Mouse (Mus musculus) MEL (cell line): ENCODE results near the gene Ildr1. TPM values are rescaled to one million over a fixed set of nuclear protein-coding genes. Genes with fewer than 3 reads are reported as not detected.

Experiments used
- DNase-seq: peaks from one replicate; pipeline ENCODE4 v3.0.0; 2011; ENCODE audit warnings: low read depth, low spot score
- H3K27ac ChIP-seq: 2 replicates; pipeline ENCODE4 v1.5.1; 2012; ENCODE audit warnings: low read depth, mild to moderate bottlenecking, control low read depth, low read length, moderate library complexity; ENCODE audit not compliant: control insufficient read depth
- H3K27me3 ChIP-seq, 2 experiments: fragments of 150-350 bp in 1 of 2; sonication (generic) in 1 of 2; 2 replicates each; pipeline ENCODE4 v1.6.1; 2012; ENCODE audit warnings: low read length in 2 of 2, mild to moderate bottlenecking in 2 of 2, improper control_type of control experiment in 1 of 2, moderate library complexity in 1 of 2; ENCODE audit not compliant: insufficient read depth in 2 of 2, control insufficient read depth in 1 of 2
- H3K36me3 ChIP-seq, 2 experiments: 2 replicates each; pipeline ENCODE4 v1.6.1; 2012 to 2014; ENCODE audit warnings: low read length in 2 of 2, improper control_type of control experiment in 1 of 2, inconsistent platforms in 1 of 2, mild to moderate bottlenecking in 1 of 2; ENCODE audit not compliant: insufficient read depth in 2 of 2, control insufficient read depth in 1 of 2
- H3K4me1 ChIP-seq, 2 experiments: fragments of 150-350 bp in 1 of 2; sonication (generic) in 1 of 2; 2 replicates each; pipeline ENCODE4 v1.6.1; 2012; ENCODE audit warnings: low read length in 2 of 2, improper control_type of control experiment in 1 of 2, mild to moderate bottlenecking in 1 of 2; ENCODE audit not compliant: insufficient read depth in 2 of 2, control insufficient read depth in 1 of 2
- H3K4me3 ChIP-seq, 2 experiments: fragments of 150-350 bp in 1 of 2; sonication (generic) in 1 of 2; 2 replicates each; pipeline ENCODE4 v1.5.1; 2012; ENCODE audit warnings: low read depth in 2 of 2, low read length in 2 of 2, mild to moderate bottlenecking in 2 of 2, moderate library complexity in 2 of 2, control low read depth in 1 of 2, improper control_type of control experiment in 1 of 2; ENCODE audit not compliant: control insufficient read depth in 1 of 2, insufficient read depth in 1 of 2
- H3K79me2 ChIP-seq: 2 replicates; pipeline ENCODE4 v1.6.1; 2012; ENCODE audit warnings: mild to moderate bottlenecking, low read length, moderate library complexity; ENCODE audit not compliant: control insufficient read depth, poor library complexity, insufficient read depth
- H3K9ac ChIP-seq: 2 replicates; pipeline ENCODE4 v1.6.1; 2012; ENCODE audit warnings: low read depth, mild to moderate bottlenecking, control low read depth, low read length, moderate library complexity; ENCODE audit not compliant: control insufficient read depth, poor library complexity, severe bottlenecking
- H3K9me3 ChIP-seq: fragments of 150-350 bp; sonication (generic); replicated peaks from 2 replicates; pipeline ENCODE4 v1.6.1; 2012; ENCODE audit warnings: mild to moderate bottlenecking, low read length, improper control_type of control experiment, moderate library complexity; ENCODE audit not compliant: insufficient read depth
- BHLHE40 ChIP-seq: IDR thresholded peaks from 2 replicates; pipeline ENCODE4 v1.6.1; 2012; ENCODE audit warnings: low read depth, mild to moderate bottlenecking, inconsistent platforms, low read length, improper control_type of control experiment, borderline replicate concordance
- CHD1 ChIP-seq: IDR thresholded peaks from 2 replicates; pipeline ENCODE4 v1.6.1; 2012; ENCODE audit warnings: low read depth, mild to moderate bottlenecking, inconsistent platforms, low read length, improper control_type of control experiment
- GATA1 ChIP-seq: IDR thresholded peaks from 2 replicates; pipeline ENCODE4 v1.6.1; 2011; ENCODE audit warnings: low read depth, low read length, improper control_type of control experiment
- KAT2A ChIP-seq: conservative IDR thresholded peaks from 2 replicates; pipeline ENCODE4 v1.6.1; 2012; ENCODE audit warnings: low read depth, low read length, improper control_type of control experiment, inconsistent platforms
- MAFK ChIP-seq: IDR thresholded peaks from 2 replicates; pipeline ENCODE4 v1.6.1; 2011; ENCODE audit warnings: low read depth, mild to moderate bottlenecking, low read length, improper control_type of control experiment, borderline replicate concordance
- MEF2A ChIP-seq: IDR thresholded peaks from 2 replicates; pipeline ENCODE4 v1.6.1; 2014; ENCODE audit warnings: low read depth, mild to moderate bottlenecking, inconsistent platforms, low read length, improper control_type of control experiment; ENCODE audit not compliant: poor library complexity, insufficient replicate concordance, severe bottlenecking; ENCODE audit errors: extremely low read depth
- MYC ChIP-seq: IDR thresholded peaks from 2 replicates; pipeline ENCODE4 v1.6.1; 2011; ENCODE audit warnings: low read depth, mild to moderate bottlenecking, low read length, improper control_type of control experiment, moderate library complexity
- NELFE ChIP-seq: IDR thresholded peaks from 2 replicates; pipeline ENCODE4 v1.6.1; 2011; ENCODE audit warnings: low read depth, low read length, improper control_type of control experiment
- POLR2AphosphoS2 ChIP-seq: IDR thresholded peaks from 2 replicates; pipeline ENCODE4 v1.6.1; 2011; ENCODE audit warnings: low read length, improper control_type of control experiment
- SIN3A ChIP-seq: IDR thresholded peaks from 2 replicates; pipeline ENCODE4 v1.6.1; 2012; ENCODE audit warnings: low read length, improper control_type of control experiment, inconsistent platforms
- TAL1 ChIP-seq: IDR thresholded peaks from 2 replicates; pipeline ENCODE4 v1.6.1; 2012; ENCODE audit warnings: mild to moderate bottlenecking, inconsistent platforms, low read length, moderate library complexity, mixed read lengths
- TBP ChIP-seq: IDR thresholded peaks from 2 replicates; pipeline ENCODE4 v1.8.0; 2011; ENCODE audit warnings: low read depth, low read length, improper control_type of control experiment
- USF1 ChIP-seq: IDR thresholded peaks from 2 replicates; pipeline ENCODE4 v1.6.1; 2014; ENCODE audit warnings: low read depth, mild to moderate bottlenecking, inconsistent platforms, low read length, improper control_type of control experiment, moderate library complexity
- USF2 ChIP-seq, 2 experiments: IDR thresholded peaks; 2 replicates each; pipeline ENCODE4 v1.6.1; 2011 to 2012; ENCODE audit warnings: improper control_type of control experiment in 2 of 2, low read length in 2 of 2, borderline replicate concordance in 1 of 2, inconsistent platforms in 1 of 2, low read depth in 1 of 2, mild to moderate bottlenecking in 1 of 2; ENCODE audit not compliant: insufficient read depth in 1 of 2
- ZC3H11A ChIP-seq: IDR thresholded peaks from 2 replicates; pipeline ENCODE4 v1.6.1; 2012; ENCODE audit warnings: low read depth, mild to moderate bottlenecking, inconsistent platforms, low read length, improper control_type of control experiment
- ZNF384 ChIP-seq: IDR thresholded peaks from 2 replicates; pipeline ENCODE4 v1.6.1; 2012; ENCODE audit warnings: low read depth, mild to moderate bottlenecking, inconsistent platforms, low read length, improper control_type of control experiment
- polyA plus RNA-seq, 2 experiments: library from polyadenylated mRNA; stranded (reverse) in 1 of 2; unstranded in 1 of 2; fragments of >175 nt in 1 of 2; fragments of >200 nt in 1 of 2; gene quantifications; 2 replicates each; pipeline versions ENCODE4 v1.2.1 to v1.2.4; 2012; ENCODE audit warnings: low replicate concordance in 2 of 2, low read depth in 1 of 2; ENCODE audit not compliant: insufficient read length in 2 of 2, insufficient read depth in 1 of 2, missing spikeins in 1 of 2
- total RNA-seq: library from RNA; depleted of rRNA; stranded (reverse); fragments of 300-350 nt; gene quantifications from 2 replicates; pipeline ENCODE4 v1.2.3, GENCODE M21; 2012

The Ildr1 gene
- total and polyA plus RNA-seq, 3 experiments = not detected

- no peak overlapping the region for H3K4me3 ChIP-seq
- H3K4me1 ChIP-seq = no peaks in the 10 kb centered on the region
- H3K9me3 ChIP-seq = no peaks in the 10 kb centered on the region
- TF ChIP-seq BHLHE40 (no peak), POLR2AphosphoS2 (no peak), CHD1 (no peak), KAT2A (no peak), MYC (no peak)
- no peak overlapping the region for H3K9ac ChIP-seq
- no peaks in the 10 kb centered on the region for H3K79me2 ChIP-seq
- no peaks in the 10 kb centered on the region; a peak in 1 of 4 replicates for H3K27me3 ChIP-seq
- no peak for DNase-seq
- H3K27ac ChIP-seq = no peak overlapping the region
- H3K36me3 ChIP-seq = no peaks in the 10 kb centered on the region; a peak in 1 of 4 replicates
Measured at GRCm38 (mm10) chr16:36722739-36723138, 29.0 kb downstream of the Ildr1 start.

- no peak for DNase-seq
- no peak overlapping the region for H3K9ac ChIP-seq
- no peaks in the 10 kb centered on the region for H3K9me3 ChIP-seq
- H3K79me2 ChIP-seq = no peaks in the 10 kb centered on the region
- TF ChIP-seq GATA1 (no peak), SIN3A (no peak), USF1 (no peak), ZC3H11A (no peak), POLR2AphosphoS2 (no peak), USF2 (IDR thresholded peaks at IDR 0.05; ENCODE audit: borderline replicate concordance in 1 of 2, insufficient read depth in 1 of 2, low read depth in 1 of 2, low read length in 2 of 2) (no peak), MAFK (no peak), ZNF384 (no peak), TAL1 (no peak), TBP (no peak), MEF2A (no peak), NELFE (no peak)
- H3K27ac ChIP-seq = no peak overlapping the region
- H3K4me1 ChIP-seq = no peaks in the 10 kb centered on the region
- H3K27me3 ChIP-seq = no peaks in the 10 kb centered on the region; a peak in 1 of 4 replicates
- H3K36me3 ChIP-seq = no peaks in the 10 kb centered on the region; a peak in 1 of 4 replicates
- H3K4me3 ChIP-seq = no peak overlapping the region
Measured at GRCm38 (mm10) chr16:36723880-36724443, 30.2 kb downstream of the Ildr1 start.
